In the genomic region with DNA sequence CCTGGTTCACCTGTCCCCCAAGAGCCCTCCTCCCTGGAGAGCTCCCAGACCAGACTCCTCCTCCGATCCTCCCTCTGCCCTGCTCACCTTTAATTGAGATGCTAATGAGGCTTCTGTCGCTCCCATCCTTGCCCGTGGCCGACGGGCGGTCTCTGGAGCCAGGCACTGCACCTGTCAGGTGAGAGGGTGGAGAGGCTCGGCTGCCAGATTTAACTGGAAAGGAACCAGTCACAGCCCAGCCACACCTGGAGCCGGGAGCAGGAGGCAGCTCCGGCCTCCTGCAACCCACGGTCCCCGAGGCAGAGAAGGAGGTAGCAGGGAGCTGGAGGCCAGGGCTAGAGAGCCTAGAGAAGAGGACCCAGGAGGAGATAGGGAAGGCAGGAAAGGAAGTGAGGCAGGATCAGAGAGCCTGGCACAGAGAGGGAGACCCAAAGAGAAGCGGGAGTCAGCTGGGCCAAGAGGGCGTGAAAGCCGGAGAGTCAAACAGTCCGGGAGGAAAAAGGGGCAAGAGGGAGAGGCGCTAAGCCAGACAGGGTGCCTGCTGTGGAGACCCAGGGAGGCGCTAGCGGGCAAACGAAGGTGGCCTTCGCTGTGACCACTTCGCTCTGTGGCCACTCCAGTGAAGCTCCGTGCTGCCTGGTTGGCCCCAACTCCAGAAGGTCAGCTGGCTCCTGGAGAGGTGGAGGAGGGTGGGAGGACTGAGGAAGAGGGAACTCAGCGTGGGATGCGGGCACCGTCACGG, we compare ENCODE assay signal across 12 mouse cellular contexts. TPM values are rescaled to one million over a fixed set of nuclear protein-coding genes. Genes with fewer than 3 reads are reported as not detected.
A peak's percentile ranks its signal among the peaks of the same experiment; 100 is the strongest.
DNase-seq lines count a peak whose midpoint lies in the region; ATAC-seq lines count a peak whose summit lies in the region.
"Had no signal": no experiment of that assay in that cellular context is flagged by ENCODE, and none has a peak within 500 bp of the region (broad histone marks: within the 10 kb centered on the region; RNA-seq: fewer than 3 reads in every experiment).

No protein-coding gene starts in this region.

- DNase-seq in hindbrain, embryonic 11.5 days (ENCODE audit: low spot score) = no peak
- peak; percentile 43 for DNase-seq in embryonic facial prominence, embryonic 14.5 days (ENCODE audit: low spot score)
- peak; percentile 75 for DNase-seq in kidney, postnatal 14 days
- DNase-seq in lung, postnatal 25 days (ENCODE audit: low spot score) = peak; percentile 89
- no peak for DNase-seq in adrenal gland, adult 2 months
- no peak for DNase-seq in layer of hippocampus, postnatal 10 days (ENCODE audit: low spot score in 2 of 2)
- DNase-seq in left cerebral cortex, postnatal 36 days (ENCODE audit: low spot score in 2 of 2) = no peak

- H3K4me3 ChIP-seq in hindbrain, embryonic 13.5 days = no peak overlapping the region
- H3K4me3 ChIP-seq in hindbrain, embryonic 11.5 days (ENCODE audit: low read depth, low read length) = no peak overlapping the region
- H3K4me3 ChIP-seq in embryonic facial prominence, embryonic 14.5 days (ENCODE audit: low read depth, low read length) = no peak overlapping the region
- H3K4me3 ChIP-seq: myocyte had no signal

- intact Hi-C loops in left cerebral cortex, postnatal 36 days (cut with DNase I) = no loop called here

- peak overlapping the region; percentile 13; the same call in 1 of the 2 replicates for H3K9ac ChIP-seq in hindbrain, embryonic 13.5 days
- no peak overlapping the region for H3K9ac ChIP-seq in hindbrain, embryonic 11.5 days (ENCODE audit: low read depth, low read length)
- no peak overlapping the region for H3K9ac ChIP-seq in embryonic facial prominence, embryonic 14.5 days (ENCODE audit: low read depth, low read length)

- ATAC-seq in hindbrain, embryonic 13.5 days (ENCODE audit: low FRiP score) = no peak
- ATAC-seq in hindbrain, embryonic 11.5 days (ENCODE audit: low FRiP score) = no peak
- ATAC-seq in embryonic facial prominence, embryonic 14.5 days (ENCODE audit: low read depth) = peak; percentile 62; the same call in 1 of the 2 replicates

- H3K36me3 ChIP-seq in hindbrain, embryonic 13.5 days = no peaks in the 10 kb centered on the region
- H3K36me3 ChIP-seq in hindbrain, embryonic 11.5 days (ENCODE audit: control insufficient read depth, insufficient read depth, low read length) = no peaks in the 10 kb centered on the region
- H3K36me3 ChIP-seq in embryonic facial prominence, embryonic 14.5 days (ENCODE audit: control insufficient read depth, insufficient read depth, low read length) = no peaks in the 10 kb centered on the region
- H3K36me3 ChIP-seq: G1E had no signal

- H3K27me3 ChIP-seq in hindbrain, embryonic 13.5 days = peaks cover 58% of the 10 kb centered on the region
- H3K27me3 ChIP-seq in hindbrain, embryonic 11.5 days (ENCODE audit: control insufficient read depth, insufficient read depth, low read length) = peaks cover 34% of the 10 kb centered on the region
- H3K27me3 ChIP-seq in embryonic facial prominence, embryonic 14.5 days (replicated peaks; ENCODE audit: control insufficient read depth, insufficient read depth, low read length) = peaks cover 27% of the 10 kb centered on the region

- H3K4me2 ChIP-seq in hindbrain, embryonic 13.5 days = no peak overlapping the region
- H3K4me2 ChIP-seq in hindbrain, embryonic 11.5 days (replicated peaks; ENCODE audit: low read depth, low read length) = no peak overlapping the region
- H3K4me2 ChIP-seq in embryonic facial prominence, embryonic 14.5 days (ENCODE audit: low read depth, low read length) = peak overlapping the region; percentile 5; the same call in 1 of the 2 replicates

- 7% methylated on average over 26 of the region's 26 CpGs for WGBS in hindbrain, embryonic 13.5 days
- WGBS in hindbrain, embryonic 11.5 days = 6% methylated on average over 26 of the region's 26 CpGs
- WGBS in embryonic facial prominence, embryonic 14.5 days = 6% methylated on average over 26 of the region's 26 CpGs

- no peak overlapping the region for H3K27ac ChIP-seq in hindbrain, embryonic 13.5 days
- no peak overlapping the region for H3K27ac ChIP-seq in hindbrain, embryonic 11.5 days (ENCODE audit: low read depth, low read length)
- H3K27ac ChIP-seq in embryonic facial prominence, embryonic 14.5 days (replicated peaks; ENCODE audit: low read depth, low read length) = no peak overlapping the region

- H3K9me3 ChIP-seq in hindbrain, embryonic 13.5 days = no peaks in the 10 kb centered on the region
- H3K9me3 ChIP-seq in hindbrain, embryonic 11.5 days (ENCODE audit: control insufficient read depth, low read length) = no peaks in the 10 kb centered on the region
- H3K9me3 ChIP-seq in embryonic facial prominence, embryonic 14.5 days (ENCODE audit: control insufficient read depth, low read length) = no peaks in the 10 kb centered on the region

- H3K4me1 ChIP-seq in hindbrain, embryonic 13.5 days (replicated peaks) = peaks cover 8% of the 10 kb centered on the region
- no peaks in the 10 kb centered on the region; the same call in 1 of the 2 replicates for H3K4me1 ChIP-seq in hindbrain, embryonic 11.5 days (replicated peaks; ENCODE audit: control insufficient read depth, insufficient read depth, low read length)
- no peaks in the 10 kb centered on the region for H3K4me1 ChIP-seq in embryonic facial prominence, embryonic 14.5 days (ENCODE audit: control insufficient read depth, insufficient read depth, low read length)

RNA-seq across cellular contexts. Expression of a gene that starts 0.8 kb away (rescaled TPM):
- polyA plus RNA-seq in hindbrain, embryonic 13.5 days (2015; fragmentation: Nextera tagmentation; extraction: Ambion mirVana) = 0.29 and 0.31 TPM in 2 replicates
- 0.45 and 0.96 TPM in 2 replicates for polyA plus RNA-seq in hindbrain, embryonic 11.5 days (2014; fragmentation: Nextera tagmentation; extraction: Ambion mirVana)
- polyA plus RNA-seq in embryonic facial prominence, embryonic 14.5 days (2014; fragmentation: Nextera tagmentation; extraction: Ambion mirVana) = 1.5 and 3.2 TPM in 2 replicates
- 1 to 10 TPM; 1.2 to 1.7 TPM for total RNA-seq in adrenal gland, adult 2 months (2021)
- 1.9 and 2.5 TPM in 2 replicates for polyA plus RNA-seq in adrenal gland, adult 2 months (2012; rRNA removed)
- 1 to 10 TPM; 2.5 to 3.5 TPM for total RNA-seq in layer of hippocampus, postnatal 10 days (2021)
- total RNA-seq in left cerebral cortex, postnatal 36 days (2021) = 1 to 10 TPM; 2.4 to 2.9 TPM
- polyA plus RNA-seq: G1E had no signal

RNA-seq across cellular contexts. Expression of a gene that starts 7.6 kb away (rescaled TPM):
- 13.5 and 15.2 TPM in 2 replicates for polyA plus RNA-seq in hindbrain, embryonic 13.5 days (2015; fragmentation: Nextera tagmentation; extraction: Ambion mirVana)
- 17.9 and 19.0 TPM in 2 replicates for polyA plus RNA-seq in hindbrain, embryonic 11.5 days (2014; fragmentation: Nextera tagmentation; extraction: Ambion mirVana)
- 46.4 and 49.0 TPM in 2 replicates for polyA plus RNA-seq in embryonic facial prominence, embryonic 14.5 days (2014; fragmentation: Nextera tagmentation; extraction: Ambion mirVana)
- total RNA-seq in adrenal gland, adult 2 months (2021) = 10 to 100 TPM; 75.1 to 78.7 TPM
- 179 and 206 TPM in 2 replicates for polyA plus RNA-seq in adrenal gland, adult 2 months (2012; rRNA removed)
- 10 to 100 TPM; 11.1 to 13.0 TPM for total RNA-seq in layer of hippocampus, postnatal 10 days (2021)
- total RNA-seq in left cerebral cortex, postnatal 36 days (2021) = 1 to 10 TPM; 7.4 to 8.4 TPM
- total RNA-seq: G1E had no signal
- polyA plus RNA-seq: G1E had no signal

RNA-seq across cellular contexts. Expression of a gene that starts 27.9 kb away (rescaled TPM):
- polyA plus RNA-seq in hindbrain, embryonic 13.5 days (2015; fragmentation: Nextera tagmentation; extraction: Ambion mirVana) = 15.1 and 15.7 TPM in 2 replicates
- polyA plus RNA-seq in hindbrain, embryonic 11.5 days (2014; fragmentation: Nextera tagmentation; extraction: Ambion mirVana) = 25.2 and 25.9 TPM in 2 replicates
- polyA plus RNA-seq in embryonic facial prominence, embryonic 14.5 days (2014; fragmentation: Nextera tagmentation; extraction: Ambion mirVana) = 81.8 and 82.6 TPM in 2 replicates
- total RNA-seq in adrenal gland, adult 2 months (2021) = 100 to 1,000 TPM; 208 to 308 TPM
- 284 and 368 TPM in 2 replicates for polyA plus RNA-seq in adrenal gland, adult 2 months (2012; rRNA removed)
- total RNA-seq in layer of hippocampus, postnatal 10 days (2021) = 10 to 100 TPM; 12.6 to 13.8 TPM
- total RNA-seq in left cerebral cortex, postnatal 36 days (2021) = 10 to 100 TPM; 11.1 to 11.8 TPM
- total RNA-seq: G1E had no signal

RNA-seq across cellular contexts. Expression of a gene that starts 35.4 kb away (rescaled TPM):
- not detected in 2 replicates for polyA plus RNA-seq in hindbrain, embryonic 13.5 days (2015; fragmentation: Nextera tagmentation; extraction: Ambion mirVana)
- polyA plus RNA-seq in hindbrain, embryonic 11.5 days (2014; fragmentation: Nextera tagmentation; extraction: Ambion mirVana) = not detected in 2 replicates
- polyA plus RNA-seq in embryonic facial prominence, embryonic 14.5 days (2014; fragmentation: Nextera tagmentation; extraction: Ambion mirVana) = 0.22 and 0.45 TPM in 2 replicates
- total RNA-seq in adrenal gland, adult 2 months (2021) = not detected
- not detected in 2 replicates for polyA plus RNA-seq in adrenal gland, adult 2 months (2012; rRNA removed)
- not detected for total RNA-seq in layer of hippocampus, postnatal 10 days (2021)
- total RNA-seq in left cerebral cortex, postnatal 36 days (2021) = not detected
- total RNA-seq: adrenal gland, postnatal 4 days; G1E had no signal
- polyA plus RNA-seq: G1E; myocyte; spleen, adult 2 months had no signal

RNA-seq across cellular contexts. Expression of a gene that starts 59.3 kb away (rescaled TPM):
- polyA plus RNA-seq in hindbrain, embryonic 13.5 days (2015; fragmentation: Nextera tagmentation; extraction: Ambion mirVana) = 0.12 TPM in 2 replicates
- polyA plus RNA-seq in hindbrain, embryonic 11.5 days (2014; fragmentation: Nextera tagmentation; extraction: Ambion mirVana) = 0.06 and 0.19 TPM in 2 replicates
- polyA plus RNA-seq in embryonic facial prominence, embryonic 14.5 days (2014; fragmentation: Nextera tagmentation; extraction: Ambion mirVana) = 1.0 and 1.4 TPM in 2 replicates
- under 1 TPM in 1 of 2 experiments, not detected in 1; 0.21 TPM for total RNA-seq in adrenal gland, adult 2 months (2021)
- polyA plus RNA-seq in adrenal gland, adult 2 months (2012; rRNA removed) = 0.02 and 0.11 TPM in 2 replicates
- under 1 TPM in 1 of 2 experiments, not detected in 1; 0.14 TPM for total RNA-seq in layer of hippocampus, postnatal 10 days (2021)
- total RNA-seq in left cerebral cortex, postnatal 36 days (2021) = under 1 TPM; 0.11 to 0.30 TPM
- total RNA-seq: G1E had no signal
- polyA plus RNA-seq: G1E; spleen, adult 2 months had no signal

Comparison
In these comparisons a context has a peak if more than half of its experiments do, and no peak if none do; other contexts are left out.
1. DNase-seq: peak in embryonic facial prominence, embryonic 14.5 days (single experiment), kidney, postnatal 14 days (single experiment) and lung, postnatal 25 days (single experiment); none in hindbrain, embryonic 11.5 days (single experiment), adrenal gland, adult 2 months (single experiment), layer of hippocampus, postnatal 10 days (0 of 2) and left cerebral cortex, postnatal 36 days (0 of 2).